Mouse (Mus musculus): ENCODE measurements at regions not wholly inside any gene's neighbourhood (a gene's known extent, or its start where the extent isn't known, plus 50 kb on each side); places are given as distances from the start of the nearest gene placed in this dataset.

- no peak for DNase-seq (ENCODE audit: low spot score)
Measured at GRCm38 (mm10) chr11:114611690-114612089, 56.6 kb upstream of the Rpl38 start.

- no peak for DNase-seq (ENCODE audit: low spot score)
Measured at GRCm38 (mm10) chr11:114608009-114608408, 60.3 kb upstream of the Rpl38 start.

GRCm38 (mm10) chr11:114603108-114603507 is 65.2 kb upstream of the Rpl38 start:
- DNase-seq (ENCODE audit: low spot score), result no peak

GRCm38 (mm10) chr11:114597225-114597624 is 71.1 kb upstream of the Rpl38 start:
- DNase-seq (ENCODE audit: low spot score), result no peak

GRCm38 (mm10) chr11:114592961-114593360 is 75.4 kb upstream of the Rpl38 start:
- no peak for DNase-seq (ENCODE audit: low spot score)

GRCm38 (mm10) chr11:114588554-114588953 is 79.8 kb upstream of the Rpl38 start:
- DNase-seq (ENCODE audit: low spot score), result no peak

GRCm38 (mm10) chr11:114587986-114588385 is 80.3 kb upstream of the Rpl38 start:
- DNase-seq (ENCODE audit: low spot score), result no peak

GRCm38 (mm10) chr11:114586400-114586799 is 81.9 kb upstream of the Rpl38 start:
- no peak for DNase-seq (ENCODE audit: low spot score)

- DNase-seq (ENCODE audit: low spot score), result no peak
Measured at GRCm38 (mm10) chr11:114584804-114585203, 83.5 kb upstream of the Rpl38 start.

GRCm38 (mm10) chr11:114584146-114584545 is 84.2 kb upstream of the Rpl38 start:
- no peak for DNase-seq (ENCODE audit: low spot score)

- no peak for DNase-seq (ENCODE audit: low spot score)
Measured at GRCm38 (mm10) chr11:114579986-114580385, 88.3 kb upstream of the Rpl38 start.

- no peak for DNase-seq (ENCODE audit: low spot score)
Measured at GRCm38 (mm10) chr11:114578551-114578950, 89.8 kb upstream of the Rpl38 start.

GRCm38 (mm10) chr11:114576803-114577202 is 91.5 kb upstream of the Rpl38 start:
- no peak for DNase-seq (ENCODE audit: low spot score)

GRCm38 (mm10) chr11:114571144-114571869 is 97.0 kb upstream of the Rpl38 start:
- no peak for DNase-seq (ENCODE audit: low spot score)

- no peak for DNase-seq (ENCODE audit: low spot score)
Measured at GRCm38 (mm10) chr11:114570076-114570475, 98.2 kb upstream of the Rpl38 start.

GRCm38 (mm10) chr11:114567814-114568800 is 100.2 kb upstream of the Rpl38 start:
- no peak for DNase-seq (ENCODE audit: low spot score)

GRCm38 (mm10) chr11:114567045-114567780 is 101.1 kb upstream of the Rpl38 start:
- no peak for DNase-seq (ENCODE audit: low spot score)

- DNase-seq (ENCODE audit: low spot score), result no peak
Measured at GRCm38 (mm10) chr11:114564949-114565348, 103.4 kb upstream of the Rpl38 start.

- DNase-seq (ENCODE audit: low spot score), result no peak
Measured at GRCm38 (mm10) chr11:114563172-114563571, 105.2 kb upstream of the Rpl38 start.

GRCm38 (mm10) chr11:114554576-114554975 is 113.7 kb upstream of the Rpl38 start:
- no peak for DNase-seq (ENCODE audit: low spot score)

GRCm38 (mm10) chr11:114553992-114554391 is 114.3 kb upstream of the Rpl38 start:
- DNase-seq (ENCODE audit: low spot score), result no peak

- no peak for DNase-seq (ENCODE audit: low spot score)
Measured at GRCm38 (mm10) chr11:114552176-114552575, 116.1 kb upstream of the Rpl38 start.

Measured in urinary bladder, adult 2 months (tissue).